Mouse (Mus musculus) cerebellum, postnatal 14 days (tissue): ENCODE measurements at regions not wholly inside any gene's neighbourhood (a gene's known extent, or its start where the extent isn't known, plus 50 kb on each side); places are given as distances from the start of the nearest gene placed in this dataset.
"Not testable (repeated sequence)": the region's sequence is repeated elsewhere in the genome, so short reads cannot be mapped to it uniquely, and the experiment has no call there.

Experiments
- DNase-seq, 2 experiments: peaks; one replicate each; pipeline ENCODE4 v3.0.0; 2021; ENCODE audit warnings: mixed read lengths in 2 of 2

GRCm38 (mm10) chr16:47081896-47082295 lies 583.6 kb upstream of the Nectin3 start:
- DNase-seq = peak; percentile 46 to 65

GRCm38 (mm10) chr16:47080330-47080729 lies 582.0 kb upstream of the Nectin3 start:
- no peak for DNase-seq

GRCm38 (mm10) chr16:47059293-47059963 lies 561.1 kb upstream of the Nectin3 start:
- DNase-seq = peak; percentile 88 to 95

GRCm38 (mm10) chr16:47058811-47059210 lies 560.5 kb upstream of the Nectin3 start:
- DNase-seq = no peak

GRCm38 (mm10) chr16:47025971-47026370 lies 527.6 kb upstream of the Nectin3 start:
- peak; percentile 65 to 78 for DNase-seq

- peak; percentile 67 to 84 for DNase-seq
Observed at GRCm38 (mm10) chr16:47017486-47017885, 519.2 kb upstream of the Nectin3 start.

- DNase-seq = no peak
Observed at GRCm38 (mm10) chr16:46982910-46983600, 484.7 kb upstream of the Nectin3 start.

- DNase-seq = no peak
Observed at GRCm38 (mm10) chr16:46982272-46982909, 484.1 kb upstream of the Nectin3 start.

- DNase-seq = no peak
Observed at GRCm38 (mm10) chr16:46965741-46966140, 467.4 kb upstream of the Nectin3 start.

- no peak for DNase-seq
Observed at GRCm38 (mm10) chr16:46956990-46957389, 458.7 kb upstream of the Nectin3 start.

GRCm38 (mm10) chr16:46926060-46926459 lies 427.7 kb upstream of the Nectin3 start:
- DNase-seq = peak; percentile 20 to 27

- DNase-seq = peak; percentile 61 to 72
Observed at GRCm38 (mm10) chr16:46894576-46895203, 396.4 kb upstream of the Nectin3 start.

GRCm38 (mm10) chr16:46878739-46879138 lies 380.4 kb upstream of the Nectin3 start:
- DNase-seq = no peak

GRCm38 (mm10) chr16:46863959-46864358 lies 365.6 kb upstream of the Nectin3 start:
- DNase-seq = no peak

GRCm38 (mm10) chr16:46849534-46849933 lies 351.2 kb upstream of the Nectin3 start:
- no peak for DNase-seq

- DNase-seq = no peak
Observed at GRCm38 (mm10) chr16:46848755-46849154, 350.4 kb upstream of the Nectin3 start.

- no peak for DNase-seq
Observed at GRCm38 (mm10) chr16:46847707-46848356, 349.5 kb upstream of the Nectin3 start.

- no peak for DNase-seq
Observed at GRCm38 (mm10) chr16:46841179-46841578, 342.9 kb upstream of the Nectin3 start.

- no peak for DNase-seq
Observed at GRCm38 (mm10) chr16:46840764-46841163, 342.4 kb upstream of the Nectin3 start.

- no peak for DNase-seq
Observed at GRCm38 (mm10) chr16:46825147-46825546, 326.8 kb upstream of the Nectin3 start.

- DNase-seq = no peak
Observed at GRCm38 (mm10) chr16:46822753-46823152, 324.4 kb upstream of the Nectin3 start.

- no peak for DNase-seq
Observed at GRCm38 (mm10) chr16:46818215-46818614, 319.9 kb upstream of the Nectin3 start.

- DNase-seq = not testable (repeated sequence)
Observed at GRCm38 (mm10) chr16:46811835-46812234, 313.5 kb upstream of the Nectin3 start.
